Mouse (Mus musculus): ENCODE data around the gene Ptprm.
A peak's percentile ranks its signal among the peaks of the same experiment; 100 is the strongest.

Ptprm gene

DNA sequence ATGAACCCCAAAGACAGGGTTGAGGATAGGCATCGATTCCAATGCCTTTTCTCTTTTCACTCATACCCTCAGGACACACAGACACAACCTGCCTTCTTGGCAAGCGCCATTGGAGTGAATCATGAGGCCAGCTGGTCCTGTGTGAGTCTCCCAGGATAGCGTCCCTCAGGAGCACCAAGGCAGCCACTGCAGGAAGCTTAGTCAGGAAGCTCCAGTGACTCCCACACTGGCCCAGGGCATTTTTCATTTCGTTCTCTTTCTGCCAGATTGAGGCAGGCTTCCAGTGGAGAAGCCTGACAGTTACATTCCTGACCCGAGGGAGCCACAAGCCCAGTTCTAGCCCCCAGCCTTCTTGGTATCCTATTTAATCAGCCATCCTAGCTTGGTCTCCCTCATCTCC lies 393.3 kb downstream of the Ptprm start:
- peak in 1 of 2 experiments; percentile 20 for DNase-seq

DNA sequence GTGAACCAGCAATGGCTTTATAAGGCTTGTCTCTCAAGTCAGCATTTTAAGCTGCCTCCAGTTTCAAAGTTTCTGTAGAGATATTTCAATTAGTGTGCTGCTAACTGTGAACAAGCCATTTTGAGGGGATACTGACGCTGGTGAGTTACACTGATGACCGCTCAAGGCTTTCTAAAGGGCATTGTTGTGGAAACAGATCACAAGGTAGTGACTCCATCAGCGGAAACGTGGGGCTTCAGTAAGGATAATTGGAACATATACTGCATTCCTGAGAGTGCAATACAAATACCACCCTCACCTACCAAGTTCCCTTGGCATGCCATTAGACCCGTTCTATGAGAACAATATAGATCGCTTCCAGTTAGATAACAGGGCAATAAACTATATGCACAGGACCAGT lies 393.7 kb downstream of the Ptprm start:
- DNase-seq: no peak

DNA sequence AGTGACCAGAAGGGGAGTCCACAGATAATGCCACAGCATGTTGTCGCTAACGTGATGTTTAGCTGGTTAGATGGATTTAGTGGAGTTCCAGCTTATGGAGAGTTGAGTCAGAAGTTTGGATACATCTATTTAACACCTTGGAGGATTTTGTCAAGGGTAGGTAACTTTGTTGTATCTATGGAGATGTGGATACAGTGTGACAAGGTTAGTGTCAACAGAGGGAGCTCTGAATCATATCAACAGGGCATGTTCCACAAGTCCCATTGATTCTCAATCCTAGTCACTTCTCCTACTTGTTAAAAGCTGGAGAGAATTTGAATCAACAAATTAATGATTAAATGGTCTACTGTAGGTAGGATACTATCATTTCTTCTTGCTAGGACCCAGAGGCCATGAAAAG lies 394.4 kb downstream of the Ptprm start:
- no peak for DNase-seq

DNA sequence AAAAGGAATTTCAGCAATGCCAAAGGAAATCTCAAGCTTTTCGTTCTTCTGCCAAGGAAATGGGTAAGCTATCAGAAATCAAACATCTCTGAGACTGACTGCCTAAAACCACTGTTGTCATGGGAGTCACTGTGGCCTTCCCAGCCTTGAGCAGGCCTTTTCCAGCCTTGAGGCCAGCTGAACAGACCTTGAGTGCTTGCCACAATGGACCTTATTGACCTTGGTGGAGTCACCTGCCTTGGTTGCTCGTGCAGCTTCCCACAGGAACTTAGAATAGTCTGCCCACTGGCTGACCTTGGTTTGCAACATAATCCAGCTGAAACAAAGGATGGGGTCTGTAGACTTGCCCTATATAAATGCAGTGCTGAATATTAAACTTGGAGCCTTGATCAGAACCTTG lies 395.5 kb downstream of the Ptprm start:
- DNase-seq: no peak

DNA sequence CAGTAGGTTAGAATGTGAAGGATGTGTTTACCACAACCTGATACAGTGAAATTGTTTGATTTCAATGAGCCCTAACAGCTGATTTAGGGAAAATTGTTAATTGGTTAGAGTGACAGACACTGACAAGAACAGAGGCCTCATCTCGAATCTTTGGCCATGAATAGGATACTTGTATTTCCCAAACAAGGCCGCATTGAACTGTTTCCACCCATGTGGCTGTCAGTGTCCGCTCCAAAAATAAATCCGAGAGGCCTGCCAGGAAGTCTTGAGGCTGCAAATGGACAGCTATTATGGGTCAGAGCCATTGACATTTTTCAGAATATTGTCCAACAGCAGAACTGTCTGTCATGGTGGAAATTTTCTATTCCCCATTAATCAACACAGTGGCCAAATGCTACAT lies 409.8 kb downstream of the Ptprm start:
- peak; percentile 11 to 28 for DNase-seq

DNA sequence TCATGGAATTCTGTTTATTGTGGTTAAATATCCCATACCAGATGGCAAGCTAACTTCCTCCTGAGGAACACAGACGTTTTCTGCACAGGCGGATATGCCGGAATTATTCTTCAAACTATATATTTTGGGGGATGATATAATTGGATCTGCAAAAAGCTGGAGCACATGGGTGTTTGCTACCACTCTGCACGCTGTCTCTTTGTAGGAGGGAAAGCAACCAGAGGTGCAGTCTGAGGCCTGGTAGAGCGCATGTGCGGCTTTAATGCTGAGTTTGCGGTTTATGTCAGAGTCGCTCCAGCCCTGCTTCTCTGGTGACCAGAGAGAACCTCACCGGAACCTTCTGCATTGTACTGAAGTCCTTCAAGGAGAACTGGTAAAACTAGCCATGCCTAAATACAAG lies 410.7 kb downstream of the Ptprm start:
- no peak for DNase-seq

DNA sequence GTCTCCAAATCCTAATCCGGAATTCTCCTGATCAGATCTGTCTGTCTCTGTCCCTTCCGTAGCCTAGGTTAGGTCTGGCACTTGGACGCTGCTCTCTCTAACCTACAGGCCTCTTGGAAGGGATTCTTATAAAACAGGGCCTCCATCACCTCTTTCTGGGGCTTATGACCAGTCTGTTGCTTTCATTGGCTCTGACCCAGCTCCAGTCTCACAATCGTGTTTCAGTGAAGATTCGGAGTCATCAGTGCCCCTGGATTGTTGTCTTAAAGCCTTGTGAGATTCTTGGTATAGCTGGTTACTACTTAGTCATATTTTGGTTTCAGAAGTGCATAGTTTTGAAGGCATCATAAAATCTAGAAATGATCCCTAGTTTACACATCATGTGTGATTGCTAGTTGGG lies 428.6 kb downstream of the Ptprm start:
- no peak for DNase-seq

DNA sequence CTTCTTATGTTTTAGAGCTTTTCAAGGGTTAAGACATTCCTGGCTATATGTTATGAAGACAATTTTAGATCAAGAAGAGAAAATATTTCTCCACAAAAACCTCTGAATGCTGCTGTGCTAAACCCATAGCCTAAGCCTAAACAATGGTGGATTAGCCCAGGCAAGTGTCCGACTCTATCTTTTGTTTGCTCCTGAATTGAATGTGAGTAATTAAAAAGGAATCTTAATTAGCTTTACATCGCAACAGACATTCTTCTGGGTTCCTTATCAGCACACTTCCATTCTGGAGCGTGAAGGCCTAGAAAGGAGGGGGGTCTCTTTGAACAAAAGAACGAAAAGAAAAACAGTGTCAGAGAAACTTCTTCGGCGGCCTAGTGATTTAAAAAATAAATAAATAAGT lies 439.6 kb downstream of the Ptprm start:
- no peak for DNase-seq

DNA sequence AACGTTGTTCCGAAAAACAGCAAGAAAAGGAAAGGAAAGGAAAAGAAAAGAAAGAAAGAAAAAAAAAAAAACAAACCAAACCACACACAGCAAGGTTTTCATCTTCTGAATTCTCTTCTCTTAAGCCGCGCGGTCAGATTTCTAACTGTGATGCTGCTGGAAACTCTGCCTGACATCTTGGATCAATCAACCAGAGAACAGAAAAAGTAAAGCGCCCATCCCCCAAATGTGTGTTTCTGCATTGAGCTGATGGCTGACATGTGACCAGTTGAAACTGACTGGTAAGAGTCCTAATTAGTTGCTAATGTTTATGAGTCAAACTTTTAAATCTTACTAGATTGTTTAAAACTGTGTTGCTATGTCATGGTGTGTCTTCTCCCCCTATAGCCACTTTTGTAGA lies 441.7 kb downstream of the Ptprm start:
- DNase-seq: no peak

DNA sequence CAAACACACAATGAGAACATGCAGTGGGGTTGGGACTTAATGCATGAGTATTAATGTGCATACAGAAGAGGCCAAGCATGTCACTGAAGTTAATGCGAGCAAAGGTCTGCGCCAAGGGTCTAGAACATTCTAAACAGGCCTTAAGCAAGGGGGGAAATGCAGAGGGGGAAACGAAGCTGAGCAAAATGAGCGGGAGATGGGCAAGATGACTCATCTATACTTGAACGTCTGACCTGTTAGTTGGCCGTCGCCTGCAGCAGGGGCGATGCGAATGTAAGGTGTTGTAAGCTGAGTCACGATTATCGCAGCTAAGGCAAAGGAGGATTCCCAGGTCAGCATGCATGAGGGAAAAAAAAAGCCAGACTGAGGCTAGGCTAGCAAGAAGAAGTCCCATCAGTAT lies 442.1 kb downstream of the Ptprm start:
- DNase-seq: no peak

DNA sequence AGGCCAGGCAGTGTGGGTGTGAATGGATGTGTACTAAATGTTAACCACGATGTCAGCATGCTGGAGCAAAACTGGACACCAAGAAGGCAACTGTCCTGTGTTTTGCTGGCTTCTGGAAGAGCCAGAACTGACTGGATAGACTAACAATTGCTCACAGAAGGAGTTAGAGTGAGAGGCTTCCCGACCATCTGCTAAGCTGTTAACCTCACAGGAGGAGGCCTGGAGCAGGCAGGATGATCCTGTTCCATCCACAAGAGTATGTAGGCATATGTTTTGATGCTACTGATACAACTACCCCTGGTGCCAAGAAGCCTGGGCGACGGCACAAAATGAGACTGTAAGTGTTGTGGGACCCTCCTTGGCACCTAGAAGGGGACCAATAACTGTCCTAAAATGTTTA lies 444.4 kb downstream of the Ptprm start:
- DNase-seq: peak; percentile 65 to 81

DNA sequence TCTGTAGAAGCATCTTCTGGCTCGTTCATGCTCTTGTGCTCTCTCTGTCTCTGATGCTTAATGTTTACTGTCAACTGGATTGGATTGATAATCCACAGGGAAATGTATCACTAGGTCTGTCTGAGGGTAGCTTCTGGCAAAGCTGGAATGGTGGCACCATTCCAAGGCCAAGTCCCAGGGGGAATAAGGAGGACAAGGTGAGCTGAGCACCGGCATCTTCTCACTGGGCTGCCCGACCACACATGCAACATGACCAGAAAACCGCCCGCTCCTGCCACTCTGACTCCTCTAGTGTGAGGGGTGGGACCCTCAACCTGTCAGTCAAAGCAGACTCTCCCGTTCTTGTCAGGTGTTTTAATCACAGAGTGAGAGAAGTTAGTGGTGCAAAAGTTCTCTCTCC lies 445.3 kb downstream of the Ptprm start:
- DNase-seq: peak; percentile 25 to 45

DNA sequence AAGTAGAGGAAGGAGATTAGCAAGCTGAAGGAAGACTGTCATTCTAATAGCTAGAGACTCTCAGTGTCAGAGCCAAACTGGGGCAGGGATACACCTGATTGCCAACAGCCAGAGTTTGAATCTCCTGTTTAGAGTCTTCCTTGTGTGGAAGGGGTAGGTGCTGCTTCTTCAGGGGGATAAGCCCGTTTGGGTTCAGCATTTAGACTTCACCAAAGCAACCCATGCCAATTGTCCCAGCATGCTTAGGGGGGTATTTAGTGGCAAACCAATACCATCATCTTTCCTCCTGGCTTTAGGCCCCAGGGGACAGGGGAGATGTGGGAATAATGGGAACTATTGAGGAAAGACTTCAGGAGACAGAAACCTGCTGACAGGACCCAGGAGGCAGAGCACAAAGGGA lies 460.1 kb downstream of the Ptprm start:
- DNase-seq: no peak

DNA sequence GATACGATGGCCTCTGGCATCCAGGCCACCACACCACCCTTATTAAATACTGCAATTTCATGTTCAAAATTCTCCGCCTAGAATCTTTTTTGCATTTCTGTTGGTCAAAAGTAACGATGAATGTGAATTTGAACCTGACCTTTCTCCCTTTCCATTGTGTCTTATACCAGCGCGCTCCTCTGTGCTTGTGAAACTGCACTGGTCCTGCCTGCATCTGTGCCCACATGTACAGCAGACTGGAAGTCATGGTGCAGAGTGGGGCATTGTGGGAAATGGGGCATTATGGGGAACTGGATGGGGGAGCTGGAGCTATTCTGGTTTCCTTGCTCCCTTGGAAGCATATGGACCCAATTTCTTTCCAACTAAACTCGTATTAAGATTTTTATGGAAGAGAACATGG lies 462.3 kb downstream of the Ptprm start:
- DNase-seq: no peak

DNA sequence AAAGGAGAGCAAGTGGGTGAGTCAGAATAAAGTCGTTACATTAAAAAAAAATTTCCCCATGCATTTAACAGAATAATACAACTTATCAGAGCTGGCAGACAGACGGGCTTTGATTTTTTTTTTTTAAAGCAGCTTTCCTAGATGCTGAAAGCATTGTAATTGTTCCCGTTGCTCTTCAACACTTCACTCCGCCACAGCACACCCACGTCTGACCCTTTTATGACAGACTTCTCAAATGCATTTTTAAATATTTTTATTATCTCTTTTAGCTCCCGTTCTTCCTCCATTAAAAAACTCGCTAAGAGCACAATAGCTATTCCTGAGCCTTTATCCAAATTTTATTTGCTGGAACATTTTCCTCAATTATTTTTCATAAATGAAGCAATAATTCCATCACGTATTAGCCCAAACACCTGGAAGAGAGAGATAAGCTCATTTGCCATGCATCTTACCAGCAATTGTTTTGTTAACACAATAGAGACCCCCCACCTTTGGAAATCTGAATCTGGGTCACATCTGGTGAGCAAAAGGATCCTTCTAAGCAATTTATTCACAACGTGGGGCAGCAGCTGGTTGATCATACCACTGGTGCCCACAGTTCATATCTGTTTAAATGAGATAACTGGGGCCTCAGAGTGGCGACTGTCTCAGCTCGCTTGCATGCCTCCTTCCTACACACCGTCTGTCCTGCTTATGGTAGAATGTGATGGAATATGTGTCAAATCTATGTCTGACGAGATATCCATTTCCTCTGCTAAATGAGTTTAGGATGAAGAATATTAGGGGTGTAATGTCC lies 463.0 kb downstream of the Ptprm start:
- DNase-seq: no peak

DNA sequence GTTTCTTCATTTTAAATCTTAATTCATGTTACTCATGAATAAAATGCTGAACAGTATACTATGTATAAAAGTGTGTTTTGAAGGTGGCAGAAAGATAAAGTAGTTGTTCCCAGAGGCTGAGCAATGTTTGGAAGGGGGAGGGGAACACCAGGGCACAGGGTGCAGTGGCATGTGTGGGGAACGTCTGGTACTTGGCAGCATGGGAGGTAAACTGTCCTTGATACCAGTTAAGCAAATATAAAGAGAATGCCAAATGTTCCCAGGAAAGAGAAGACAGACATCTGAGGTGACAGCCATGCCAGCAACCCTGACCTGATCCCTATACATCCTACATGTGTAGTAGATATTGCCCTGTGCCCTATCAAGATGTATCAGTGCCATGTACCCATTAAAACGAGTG lies 472.0 kb downstream of the Ptprm start:
- no peak for DNase-seq

DNA sequence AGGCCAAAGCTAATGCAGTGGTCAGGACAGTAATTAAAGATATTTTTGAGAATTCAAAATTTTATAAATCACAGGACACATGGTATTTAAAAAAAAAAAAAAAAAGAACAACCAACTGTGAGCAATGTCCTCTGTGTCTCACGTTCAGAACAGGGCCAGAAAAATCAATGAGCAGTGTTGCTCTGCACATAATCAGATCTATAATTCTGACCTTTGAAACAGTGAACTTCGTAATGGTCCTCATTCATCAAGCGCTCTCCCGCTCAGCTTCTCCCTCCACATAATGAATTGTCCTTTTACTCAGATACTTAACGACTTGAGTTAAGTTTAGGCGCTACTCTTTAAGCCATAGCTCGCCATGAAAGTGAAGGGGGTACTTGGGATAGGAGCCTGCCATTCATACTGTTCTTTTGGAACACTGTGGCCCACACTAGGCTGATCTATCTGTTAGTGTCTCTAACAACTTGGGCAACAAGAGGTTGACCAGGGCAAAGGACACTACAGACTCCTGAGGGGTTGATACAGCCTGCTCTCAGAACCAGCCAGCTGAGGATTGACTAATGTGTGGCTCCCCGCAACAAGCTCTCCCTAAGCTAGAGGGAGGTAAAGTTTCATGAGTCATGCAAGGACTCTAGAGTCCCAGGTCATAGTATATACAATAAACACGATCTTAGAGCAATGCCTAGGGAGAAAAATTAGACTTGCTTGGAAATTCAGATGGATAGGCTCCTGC lies 473.1 kb downstream of the Ptprm start:
- no peak for DNase-seq

DNA sequence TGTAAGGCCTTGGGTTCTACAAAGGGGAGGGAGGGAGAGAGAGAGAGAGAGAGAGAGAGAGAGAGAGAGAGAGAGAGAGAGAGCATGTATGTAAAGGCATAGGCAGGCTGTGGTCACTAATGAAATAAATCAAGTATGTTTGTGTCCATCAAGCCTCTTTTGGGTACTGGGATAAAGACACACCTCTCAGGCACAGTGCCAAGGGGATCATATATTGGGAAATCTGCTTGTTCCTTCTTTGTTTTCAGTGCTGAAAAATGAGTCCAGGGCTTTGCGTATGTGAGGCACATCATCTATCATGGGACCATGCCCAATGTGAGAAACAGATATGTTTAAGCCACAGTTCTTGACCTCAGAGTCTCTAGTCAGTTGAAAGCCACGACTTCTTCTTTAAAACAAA lies 475.1 kb downstream of the Ptprm start:
- DNase-seq: no peak

DNA sequence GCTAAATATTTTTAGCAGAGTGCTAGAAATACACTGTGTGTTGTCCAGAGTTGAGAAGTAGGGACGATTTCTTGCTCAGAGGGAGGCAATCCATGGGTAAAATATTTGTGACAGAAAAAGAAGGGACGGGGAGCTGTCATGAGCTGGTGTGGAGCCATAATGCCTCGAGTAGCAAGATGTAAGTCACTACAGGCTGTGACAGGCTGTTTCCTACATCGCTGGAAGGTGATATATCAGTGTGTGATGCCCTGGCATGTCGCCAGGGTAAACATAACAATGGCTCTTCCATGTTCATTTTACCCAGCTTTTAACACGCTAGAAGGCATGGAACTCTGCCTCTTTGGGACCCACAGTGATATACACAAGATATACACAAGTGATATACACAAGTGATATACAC lies 476.7 kb downstream of the Ptprm start:
- no peak for DNase-seq

DNA sequence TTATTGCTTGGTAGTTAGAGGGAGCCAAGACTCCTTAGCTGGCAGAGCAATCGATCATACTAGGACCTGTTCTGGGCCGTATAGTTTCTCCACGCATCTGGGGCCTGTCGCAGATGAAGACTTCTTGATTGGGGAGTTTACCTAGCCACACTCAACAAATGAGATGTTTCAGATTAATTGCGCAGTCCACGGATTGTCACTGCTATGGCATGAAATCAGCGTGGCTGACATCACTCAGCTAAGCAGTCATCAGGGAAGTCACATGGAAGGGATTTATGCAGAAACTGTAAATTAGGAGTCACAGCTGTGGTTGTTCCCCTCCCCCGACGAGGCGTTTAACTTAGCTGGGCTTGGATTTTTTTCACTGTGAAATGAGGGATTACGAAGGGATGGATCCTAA lies 479.4 kb downstream of the Ptprm start:
- DNase-seq: no peak

DNA sequence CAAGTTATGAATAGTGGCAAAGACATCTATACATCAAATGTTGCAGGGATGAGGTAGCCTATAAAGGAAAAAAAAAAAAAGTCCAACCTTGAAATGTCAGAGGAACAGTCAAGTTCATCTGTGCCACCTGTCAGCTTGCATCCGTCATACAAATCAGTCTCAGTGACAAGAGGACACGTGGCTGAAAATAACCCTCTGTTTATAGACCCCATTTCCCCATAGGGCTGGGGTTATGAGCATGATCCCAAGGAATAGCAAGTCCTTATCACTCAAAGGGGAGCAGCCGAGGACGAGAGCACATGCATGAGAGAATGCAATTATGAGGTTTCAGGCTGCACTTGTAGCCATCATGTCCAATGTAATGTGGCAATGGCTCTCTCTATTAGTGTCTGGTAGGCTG lies 482.9 kb downstream of the Ptprm start:
- DNase-seq: no peak

DNA sequence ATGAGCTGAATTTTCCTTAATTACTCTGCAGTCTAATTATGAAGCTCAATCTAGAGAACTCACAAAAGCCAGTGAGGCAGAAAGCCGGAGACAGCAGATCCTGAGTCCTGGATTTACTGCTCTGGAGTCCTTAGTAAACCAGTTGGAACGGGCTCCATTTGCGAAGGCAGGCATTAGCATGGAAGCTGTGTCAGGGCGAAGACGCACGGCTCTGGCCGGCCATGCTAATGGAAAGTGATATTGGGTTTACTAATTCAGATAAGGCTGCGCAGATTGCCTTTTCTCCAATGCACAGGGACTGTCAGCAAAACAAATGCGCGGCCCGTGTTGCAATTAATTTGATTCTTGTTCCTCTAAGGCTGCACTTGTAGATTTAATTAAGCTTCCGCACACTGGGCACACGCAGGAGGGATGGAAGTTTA lies 484.7 kb downstream of the Ptprm start:
- DNase-seq: no peak

DNA sequence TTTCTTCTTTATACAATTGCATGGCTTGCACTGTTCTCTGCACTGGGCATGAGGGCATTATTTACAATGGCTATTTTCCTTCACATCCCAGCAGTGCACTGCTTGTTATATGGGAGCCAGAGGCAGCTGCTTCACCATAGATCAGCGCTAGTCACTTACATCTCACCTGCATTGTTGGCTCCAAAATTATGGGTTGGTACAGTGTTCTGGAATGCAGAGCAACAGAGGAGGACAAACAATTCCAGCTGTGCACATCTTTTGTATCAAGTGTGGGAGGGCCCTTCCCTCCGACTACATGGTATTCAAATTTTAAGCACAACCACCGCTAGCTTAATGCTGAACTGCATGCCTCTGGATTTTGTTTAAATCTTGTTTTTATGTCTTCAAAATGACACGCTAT lies 489.8 kb downstream of the Ptprm start:
- no peak for DNase-seq

DNA sequence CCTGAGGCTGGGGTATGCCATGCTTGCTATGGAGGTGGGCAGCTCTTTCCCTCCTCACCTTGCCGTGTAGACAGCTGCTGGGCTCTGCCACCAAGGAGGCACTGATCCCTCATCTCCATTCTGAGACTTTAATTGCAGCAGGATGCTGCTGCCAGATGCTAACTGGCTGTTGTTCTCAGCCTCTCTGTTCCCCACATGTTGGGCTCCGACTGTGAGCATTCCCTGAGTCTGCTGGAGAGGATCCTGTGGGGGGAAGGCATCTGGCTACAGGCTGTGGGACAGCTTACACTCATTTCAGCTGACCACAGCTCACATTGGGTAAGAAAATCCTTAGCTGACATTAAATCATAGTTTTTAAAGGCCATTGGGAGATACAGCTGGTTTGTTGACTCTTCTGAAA lies 492.7 kb downstream of the Ptprm start:
- DNase-seq: no peak

DNA sequence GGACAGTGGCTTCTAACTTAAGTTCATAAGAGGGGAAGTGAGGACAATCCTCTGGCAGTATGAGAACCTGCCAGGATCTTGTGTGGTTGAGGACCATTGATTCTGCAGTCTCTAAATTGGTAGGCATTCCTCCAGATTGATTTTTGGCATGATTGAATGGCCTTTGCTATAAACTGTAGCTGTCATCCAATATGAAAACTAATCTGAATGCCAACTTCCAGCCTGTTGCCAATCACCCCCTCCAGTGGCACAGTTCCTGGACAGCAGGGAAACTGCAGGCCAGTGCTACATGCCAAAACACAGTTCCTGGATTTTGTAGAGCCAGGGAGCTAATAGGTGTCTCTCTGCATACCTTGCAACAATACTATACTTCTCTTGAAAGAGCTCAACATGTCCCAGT lies 495.5 kb downstream of the Ptprm start:
- DNase-seq: peak in 1 of 2 experiments; percentile 69

All from cerebellum, postnatal 14 days (tissue).